Mouse (Mus musculus): ENCODE results near the gene Gm13279.
"Not testable (repeated sequence)": the region's sequence is repeated elsewhere in the genome, so short reads cannot be mapped to it uniquely, and the experiment has no call there.

Gm13279 gene

DNA sequence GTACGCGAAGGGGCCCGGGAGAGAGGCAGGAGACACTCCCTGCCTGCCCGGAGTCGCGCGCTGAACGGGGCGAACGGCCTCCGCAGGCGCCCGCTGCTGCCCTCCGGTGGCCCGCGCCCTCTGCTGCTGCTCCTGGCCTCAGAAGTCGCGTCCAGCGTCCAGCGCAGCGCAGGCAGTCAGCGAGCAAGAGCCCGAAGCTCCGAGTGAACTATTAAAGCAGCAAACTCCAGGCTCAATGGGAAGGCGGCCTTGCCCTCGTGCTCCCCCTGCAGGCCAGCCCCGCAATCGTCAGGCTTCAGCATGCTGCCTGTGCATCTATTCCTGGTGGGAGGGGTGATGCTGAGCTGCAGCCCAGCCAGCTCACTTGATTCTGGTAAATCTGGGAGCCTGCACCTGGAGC, at the start of gene Gm13279:
Gm13279 (plus strand) TSS at position 301 of the 400 bp plus-strand sequence.
- DNase-seq (ENCODE audit: low spot score) = not testable (repeated sequence)

DNA sequence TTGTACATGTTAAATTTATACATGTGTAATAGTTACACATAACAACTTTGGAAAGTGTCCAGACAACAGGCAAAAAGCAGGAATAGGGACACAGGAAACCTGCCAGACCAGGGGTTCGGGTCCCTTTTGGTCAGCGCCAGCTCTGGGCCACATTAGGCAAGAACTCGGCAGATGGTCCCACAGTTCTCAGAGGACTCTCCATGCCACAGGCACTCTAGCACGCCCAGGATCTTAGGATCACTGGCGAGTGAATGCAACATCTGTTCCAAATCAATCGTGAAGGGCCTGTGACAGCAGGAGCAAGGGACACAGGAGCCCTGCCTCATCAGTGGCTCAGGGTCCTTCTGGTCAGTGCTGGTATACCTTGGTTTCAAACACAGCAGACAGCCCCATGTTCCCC, 47.3 kb upstream of the Gm13279 start:
- DNase-seq (ENCODE audit: low spot score) = no peak

DNA sequence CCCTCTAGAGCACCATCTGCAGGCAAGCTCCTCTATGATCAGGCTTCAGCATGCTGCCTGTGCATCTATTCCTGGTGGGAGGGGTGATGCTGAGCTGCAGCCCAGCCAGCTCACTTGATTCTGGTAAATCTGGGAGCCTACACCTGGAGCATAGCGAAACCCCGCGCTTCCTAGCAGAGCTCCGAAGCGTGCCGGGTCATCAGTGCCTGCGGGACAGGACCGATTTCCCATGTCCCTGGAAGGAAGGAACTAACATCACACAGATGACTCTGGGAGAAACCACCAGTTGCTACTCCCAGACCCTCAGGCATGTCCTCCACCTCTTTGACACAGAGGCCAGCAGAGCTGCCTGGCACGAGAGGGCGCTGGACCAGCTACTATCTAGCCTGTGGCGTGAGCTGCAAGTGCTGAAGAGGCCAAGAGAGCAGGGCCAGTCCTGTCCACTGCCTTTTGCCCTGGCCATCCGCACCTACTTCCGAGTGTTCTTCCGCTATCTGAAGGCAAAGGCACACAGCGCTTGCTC, 42.3 kb upstream of the Gm13279 start, which contains the start of gene Gm13271:
Gm13271 (plus strand) TSS at position 51 of the 523 bp plus-strand sequence.
- peak; percentile 27 for DNase-seq (ENCODE audit: low spot score)

DNA sequence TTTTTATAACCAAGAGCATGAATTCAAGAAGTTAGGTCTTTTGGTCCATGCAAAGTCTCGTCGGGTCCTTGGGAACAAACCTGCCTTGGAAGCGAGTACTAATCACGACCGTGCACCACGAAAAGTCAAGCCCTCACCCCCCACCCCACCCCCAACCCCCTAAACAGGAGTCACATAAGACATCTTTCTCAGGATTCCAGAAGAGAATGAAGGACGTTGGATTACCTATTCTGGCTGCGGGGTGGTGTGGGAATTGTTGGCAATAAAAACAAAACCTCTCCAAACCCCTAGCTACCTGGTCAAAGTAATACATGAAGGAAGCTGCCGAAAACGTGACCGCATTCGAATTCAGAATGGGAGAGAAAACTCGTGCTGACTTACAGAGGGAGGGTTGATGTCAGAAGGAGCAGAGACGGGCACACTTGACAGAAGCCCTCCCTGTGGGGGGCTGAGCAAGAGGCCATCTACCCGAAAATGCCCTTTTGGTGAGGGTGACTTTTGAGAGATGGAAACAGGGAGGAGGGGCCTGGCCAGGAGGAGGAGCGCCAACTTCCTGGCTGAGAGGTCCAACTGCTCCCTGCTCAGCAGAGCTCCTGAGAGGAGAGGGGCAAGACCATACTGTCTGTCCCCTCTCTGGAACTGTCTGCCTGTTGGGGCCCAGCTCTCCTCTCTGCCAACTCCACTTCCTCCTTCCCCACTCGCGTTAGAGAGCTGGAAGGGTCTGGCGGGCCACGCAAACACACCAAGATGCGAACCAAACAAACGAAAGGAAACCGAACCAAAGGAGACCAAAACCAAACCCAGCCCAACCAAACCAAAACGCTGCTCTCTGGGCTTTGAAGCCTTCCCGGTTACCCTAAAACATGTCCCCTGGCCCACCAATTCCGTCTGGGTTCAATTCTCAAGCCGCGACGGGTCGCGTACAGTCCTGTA, 40.4 kb upstream of the Gm13279 start:
- not testable (repeated sequence) for DNase-seq (ENCODE audit: low spot score)

DNA sequence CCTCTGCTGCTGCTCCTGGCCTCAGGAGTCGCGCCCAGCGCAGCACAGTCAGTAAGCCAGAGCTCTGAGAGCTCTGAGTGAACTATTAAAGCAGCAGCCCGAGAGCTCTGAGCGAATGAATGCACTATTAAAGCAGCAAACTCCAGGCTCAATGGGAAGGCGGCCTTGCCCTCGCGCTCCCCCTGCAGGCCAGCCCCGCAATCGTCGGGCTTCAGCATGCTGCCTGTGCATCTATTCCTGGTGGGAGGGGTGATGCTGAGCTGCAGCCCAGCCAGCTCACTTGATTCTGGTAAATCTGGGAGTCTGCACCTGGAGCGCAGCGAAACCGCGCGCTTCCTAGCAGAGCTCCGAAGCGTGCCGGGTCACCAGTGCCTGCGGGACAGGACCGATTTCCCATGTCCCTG, 39.6 kb upstream of the Gm13279 start:
- peak; percentile 93 for DNase-seq (ENCODE audit: low spot score)

DNA sequence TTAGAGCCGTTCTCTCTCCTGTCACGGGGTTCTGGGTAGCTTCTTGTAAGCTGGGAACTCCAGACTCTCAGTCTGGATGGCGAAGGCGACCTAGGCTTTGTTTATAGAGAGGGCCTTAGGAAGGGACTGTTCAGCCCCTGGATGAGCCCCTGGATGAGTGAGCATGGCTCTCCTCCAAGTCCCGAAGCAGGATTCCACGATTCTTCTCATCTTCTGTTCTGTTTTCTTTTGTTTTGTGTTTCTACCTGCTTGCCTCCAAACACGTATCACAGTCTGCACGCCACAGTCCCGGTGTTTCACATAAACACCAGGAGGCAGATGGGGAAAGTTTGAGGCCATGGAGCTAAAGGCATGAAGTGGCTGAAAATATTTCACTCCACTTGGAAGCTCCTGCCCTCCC, 38.4 kb upstream of the Gm13279 start:
- DNase-seq (ENCODE audit: low spot score) = not testable (repeated sequence)

DNA sequence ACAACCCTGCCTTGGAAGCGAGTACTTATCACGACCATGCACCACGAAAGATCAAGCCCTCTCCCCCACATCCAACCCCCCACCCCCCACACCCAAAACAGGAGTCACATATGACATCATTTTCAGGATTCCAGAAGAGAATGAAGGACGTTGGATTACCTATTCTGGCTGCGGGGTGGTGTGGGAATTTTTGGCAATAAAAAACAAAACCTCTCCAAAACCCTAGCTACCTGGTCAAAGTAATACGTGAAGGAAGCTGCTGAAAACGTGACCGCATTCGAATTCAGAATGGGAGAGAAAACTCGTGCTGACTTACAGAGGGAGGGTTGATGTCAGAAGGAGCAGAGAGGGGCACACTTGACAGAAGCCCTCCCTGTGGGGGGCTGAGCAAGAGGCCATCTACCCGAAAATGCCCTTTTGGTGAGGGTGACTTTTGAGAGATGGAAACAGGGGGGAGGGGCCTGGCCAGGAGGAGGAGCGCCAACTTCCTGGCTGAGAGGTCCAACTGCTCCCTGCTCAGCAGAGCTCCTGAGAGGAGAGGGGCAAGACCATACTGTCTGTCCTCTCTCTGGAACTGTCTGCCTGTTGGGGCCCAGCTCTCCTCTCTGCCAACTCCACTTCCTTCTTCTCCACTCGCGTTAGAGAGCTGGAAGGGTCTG, 37.5 kb upstream of the Gm13279 start, which contains the start of gene Gm13283:
Gm13283 (plus strand) TSS at position 510 of the 659 bp plus-strand sequence.
- DNase-seq (ENCODE audit: low spot score) = not testable (repeated sequence)

DNA sequence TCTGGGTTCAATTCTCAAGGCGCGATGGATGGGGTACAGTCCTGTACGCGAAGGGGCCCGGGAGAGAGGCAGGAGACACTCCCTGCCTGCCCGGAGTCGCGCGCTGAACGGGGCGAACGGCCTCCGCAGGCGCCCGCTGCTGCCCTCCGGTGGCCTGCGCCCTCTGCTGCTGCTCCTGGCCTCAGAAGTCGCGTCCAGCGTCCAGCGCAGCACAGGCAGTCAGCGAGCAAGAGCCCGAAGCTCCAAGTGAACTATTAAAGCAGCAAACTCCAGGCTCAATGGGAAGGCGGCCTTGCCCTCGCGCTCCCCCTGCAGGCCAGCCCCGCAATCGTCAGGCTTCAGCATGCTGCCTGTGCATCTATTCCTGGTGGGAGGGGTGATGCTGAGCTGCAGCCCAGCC, 36.8 kb upstream of the Gm13279 start:
- DNase-seq (ENCODE audit: low spot score) = peak; percentile 13

DNA sequence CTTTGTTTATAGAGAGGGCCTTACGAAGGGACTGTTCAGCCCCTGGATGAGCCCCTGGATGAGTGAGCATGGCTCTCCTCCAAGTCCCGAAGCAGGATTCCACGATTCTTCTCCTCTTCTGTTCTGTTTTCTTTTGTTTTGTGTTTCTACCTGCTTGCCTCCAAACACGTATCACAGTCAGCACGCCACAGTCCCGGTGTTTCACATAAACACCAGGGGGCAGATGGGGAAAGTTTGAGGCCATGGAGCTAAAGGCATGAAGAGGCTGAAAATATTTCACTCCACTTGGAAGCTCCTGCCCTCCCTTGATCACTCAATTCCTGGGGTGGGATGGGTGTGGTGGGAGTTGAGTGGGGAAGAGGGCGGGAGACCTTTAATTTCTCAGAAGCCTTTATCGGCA, 35.4 kb upstream of the Gm13279 start:
- peak; percentile 55 for DNase-seq (ENCODE audit: low spot score)

DNA sequence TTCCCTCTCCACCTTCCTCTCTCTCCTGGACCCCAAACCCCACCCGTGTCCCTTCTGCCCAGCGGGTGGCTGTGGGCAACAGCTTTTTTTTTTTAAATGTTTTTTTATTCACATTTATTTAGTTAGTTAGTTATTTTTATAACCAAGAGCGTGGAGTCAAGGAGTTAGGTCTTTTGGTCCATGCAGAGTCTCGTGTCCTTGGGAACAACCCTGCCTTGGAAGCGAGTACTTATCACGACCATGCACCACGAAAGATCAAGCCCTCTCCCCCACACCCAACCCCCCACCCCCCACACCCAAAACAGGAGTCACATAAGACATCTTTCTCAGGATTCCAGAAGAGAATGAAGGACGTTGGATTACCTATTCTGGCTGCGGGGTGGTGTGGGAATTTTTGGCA, 34.9 kb upstream of the Gm13279 start:
- DNase-seq (ENCODE audit: low spot score) = not testable (repeated sequence)

DNA sequence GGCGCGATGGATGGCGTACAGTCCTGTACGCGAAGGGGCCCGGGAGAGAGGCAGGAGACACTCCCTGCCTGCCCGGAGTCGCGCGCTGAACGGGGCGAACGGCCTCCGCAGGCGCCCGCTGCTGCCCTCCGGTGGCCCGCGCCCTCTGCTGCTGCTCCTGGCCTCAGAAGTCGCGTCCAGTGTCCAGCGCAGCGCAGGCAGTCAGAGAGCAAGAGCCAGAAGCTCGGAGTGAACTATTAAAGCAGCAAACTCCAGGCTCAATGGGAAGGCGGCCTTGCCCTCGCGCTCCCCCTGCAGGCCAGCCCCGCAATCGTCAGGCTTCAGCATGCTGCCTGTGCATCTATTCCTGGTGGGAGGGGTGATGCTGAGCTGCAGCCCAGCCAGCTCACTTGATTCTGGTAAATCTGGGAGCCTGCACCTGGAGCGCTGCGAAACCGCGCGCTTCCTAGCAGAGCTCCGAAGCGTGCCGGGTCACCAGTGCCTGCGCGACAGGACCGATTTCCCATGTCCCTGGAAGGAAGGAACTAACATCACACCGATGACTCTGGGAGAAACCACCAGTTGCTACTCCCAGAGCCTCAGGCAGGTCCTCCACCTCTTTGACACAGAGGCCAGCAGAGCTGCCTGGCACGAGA, 33.7 kb upstream of the Gm13279 start:
- DNase-seq (ENCODE audit: low spot score) = not testable (repeated sequence)

DNA sequence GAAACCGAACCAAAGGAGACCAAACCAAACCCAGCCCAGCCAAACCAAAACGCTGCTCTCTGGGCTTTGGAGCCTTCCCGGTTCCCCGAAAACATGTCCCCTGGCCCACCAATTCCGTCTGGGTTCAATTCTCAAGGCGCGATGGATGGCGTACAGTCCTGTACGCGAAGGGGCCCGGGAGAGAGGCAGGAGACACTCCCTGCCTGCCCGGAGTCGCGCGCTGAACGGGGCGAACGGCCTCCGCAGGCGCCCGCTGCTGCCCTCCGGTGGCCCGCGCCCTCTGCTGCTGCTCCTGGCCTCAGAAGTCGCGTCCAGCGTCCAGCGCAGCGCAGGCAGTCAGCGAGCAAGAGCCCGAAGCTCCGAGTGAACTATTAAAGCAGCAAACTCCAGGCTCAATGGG, 23.7 kb upstream of the Gm13279 start, which contains the start of gene Gm13290:
Gm13290 (plus strand) TSS at position 301 of the 400 bp plus-strand sequence.
- DNase-seq (ENCODE audit: low spot score) = not testable (repeated sequence)

DNA sequence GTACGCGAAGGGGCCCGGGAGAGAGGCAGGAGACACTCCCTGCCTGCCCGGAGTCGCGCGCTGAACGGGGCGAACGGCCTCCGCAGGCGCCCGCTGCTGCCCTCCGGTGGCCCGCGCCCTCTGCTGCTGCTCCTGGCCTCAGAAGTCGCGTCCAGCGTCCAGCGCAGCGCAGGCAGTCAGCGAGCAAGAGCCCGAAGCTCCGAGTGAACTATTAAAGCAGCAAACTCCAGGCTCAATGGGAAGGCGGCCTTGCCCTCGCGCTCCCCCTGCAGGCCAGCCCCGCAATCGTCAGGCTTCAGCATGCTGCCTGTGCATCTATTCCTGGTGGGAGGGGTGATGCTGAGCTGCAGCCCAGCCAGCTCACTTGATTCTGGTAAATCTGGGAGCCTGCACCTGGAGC, 20.6 kb upstream of the Gm13279 start, which contains the start of gene Gm13289:
Gm13289 (plus strand) TSS at position 301 of the 400 bp plus-strand sequence.
- DNase-seq (ENCODE audit: low spot score) = not testable (repeated sequence)

DNA sequence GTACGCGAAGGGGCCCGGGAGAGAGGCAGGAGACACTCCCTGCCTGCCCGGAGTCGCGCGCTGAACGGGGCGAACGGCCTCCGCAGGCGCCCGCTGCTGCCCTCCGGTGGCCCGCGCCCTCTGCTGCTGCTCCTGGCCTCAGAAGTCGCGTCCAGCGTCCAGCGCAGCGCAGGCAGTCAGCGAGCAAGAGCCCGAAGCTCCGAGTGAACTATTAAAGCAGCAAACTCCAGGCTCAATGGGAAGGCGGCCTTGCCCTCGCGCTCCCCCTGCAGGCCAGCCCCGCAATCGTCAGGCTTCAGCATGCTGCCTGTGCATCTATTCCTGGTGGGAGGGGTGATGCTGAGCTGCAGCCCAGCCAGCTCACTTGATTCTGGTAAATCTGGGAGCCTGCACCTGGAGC, 17.6 kb upstream of the Gm13279 start, which contains the start of gene Gm13272:
Gm13272 (plus strand) TSS at position 301 of the 400 bp plus-strand sequence.
- not testable (repeated sequence) for DNase-seq (ENCODE audit: low spot score)

DNA sequence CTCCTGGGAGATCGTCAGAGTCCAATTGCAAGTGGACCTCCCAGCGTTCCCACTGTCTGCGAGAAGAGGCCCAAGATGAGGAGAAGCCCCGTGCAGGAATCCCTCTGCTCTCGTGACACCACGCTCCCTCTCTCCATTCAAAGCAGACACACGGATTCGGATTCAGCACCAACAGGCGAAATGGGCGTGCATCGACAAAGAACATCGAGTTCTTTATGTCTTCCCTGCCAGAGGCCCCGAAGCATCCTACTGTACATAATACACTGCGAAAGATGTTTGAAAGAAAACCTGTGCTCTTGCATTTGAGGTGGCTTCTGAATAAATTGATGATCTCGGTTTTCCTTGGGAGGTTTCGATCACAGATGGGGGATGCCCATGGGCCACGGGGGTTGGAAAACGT, 16.9 kb upstream of the Gm13279 start:
- not testable (repeated sequence) for DNase-seq (ENCODE audit: low spot score)

DNA sequence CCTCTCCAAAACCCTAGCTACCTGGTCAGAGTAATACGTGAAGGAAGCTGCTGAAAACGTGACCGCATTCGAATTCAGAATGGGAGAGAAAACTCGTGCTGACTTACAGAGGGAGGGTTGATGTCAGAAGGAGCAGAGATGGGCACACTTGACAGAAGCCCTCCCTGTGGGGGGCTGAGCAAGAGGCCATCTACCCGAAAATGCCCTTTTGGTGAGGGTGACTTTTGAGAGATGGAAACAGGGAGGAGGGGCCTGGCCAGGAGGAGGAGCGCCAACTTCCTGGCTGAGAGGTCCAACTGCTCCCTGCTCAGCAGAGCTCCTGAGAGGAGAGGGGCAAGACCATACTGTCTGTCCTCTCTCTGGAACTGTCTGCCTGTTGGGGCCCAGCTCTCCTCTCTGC, 15.4 kb upstream of the Gm13279 start, which contains the start of gene Ifnz:
Ifnz (plus strand) TSS at position 301 of the 400 bp plus-strand sequence.
- DNase-seq (ENCODE audit: low spot score) = not testable (repeated sequence)

DNA sequence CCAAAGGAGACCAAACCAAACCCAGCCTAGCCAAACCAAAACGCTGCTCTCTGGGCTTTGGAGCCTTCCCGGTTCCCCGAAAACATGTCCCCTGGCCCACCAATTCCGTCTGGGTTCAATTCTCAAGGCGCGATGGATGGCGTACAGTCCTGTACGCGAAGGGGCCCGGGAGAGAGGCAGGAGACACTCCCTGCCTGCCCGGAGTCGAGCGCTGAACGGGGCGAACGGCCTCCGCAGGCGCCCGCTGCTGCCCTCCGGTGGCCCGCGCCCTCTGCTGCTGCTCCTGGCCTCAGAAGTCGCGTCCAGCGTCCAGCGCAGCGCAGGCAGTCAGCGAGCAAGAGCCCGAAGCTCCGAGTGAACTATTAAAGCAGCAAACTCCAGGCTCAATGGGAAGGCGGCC, 14.9 kb upstream of the Gm13279 start:
- not testable (repeated sequence) for DNase-seq (ENCODE audit: low spot score)

DNA sequence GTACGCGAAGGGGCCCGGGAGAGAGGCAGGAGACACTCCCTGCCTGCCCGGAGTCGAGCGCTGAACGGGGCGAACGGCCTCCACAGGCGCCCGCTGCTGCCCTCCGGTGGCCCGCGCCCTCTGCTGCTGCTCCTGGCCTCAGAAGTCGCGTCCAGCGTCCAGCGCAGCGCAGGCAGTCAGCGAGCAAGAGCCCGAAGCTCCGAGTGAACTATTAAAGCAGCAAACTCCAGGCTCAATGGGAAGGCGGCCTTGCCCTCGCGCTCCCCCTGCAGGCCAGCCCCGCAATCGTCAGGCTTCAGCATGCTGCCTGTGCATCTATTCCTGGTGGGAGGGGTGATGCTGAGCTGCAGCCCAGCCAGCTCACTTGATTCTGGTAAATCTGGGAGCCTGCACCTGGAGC, 11.8 kb upstream of the Gm13279 start, which contains the start of gene Gm13276:
Gm13276 (plus strand) TSS at position 301 of the 400 bp plus-strand sequence.
- DNase-seq (ENCODE audit: low spot score) = not testable (repeated sequence)

DNA sequence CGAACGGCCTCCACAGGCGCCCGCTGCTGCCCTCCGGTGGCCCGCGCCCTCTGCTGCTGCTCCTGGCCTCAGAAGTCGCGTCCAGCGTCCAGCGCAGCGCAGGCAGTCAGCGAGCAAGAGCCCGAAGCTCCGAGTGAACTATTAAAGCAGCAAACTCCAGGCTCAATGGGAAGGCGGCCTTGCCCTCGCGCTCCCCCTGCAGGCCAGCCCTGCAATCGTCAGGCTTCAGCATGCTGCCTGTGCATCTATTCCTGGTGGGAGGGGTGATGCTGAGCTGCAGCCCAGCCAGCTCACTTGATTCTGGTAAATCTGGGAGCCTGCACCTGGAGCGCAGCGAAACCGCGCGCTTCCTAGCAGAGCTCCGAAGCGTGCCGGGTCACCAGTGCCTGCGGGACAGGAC, 8.8 kb upstream of the Gm13279 start, which contains the start of gene Gm13277:
Gm13277 (plus strand) TSS at position 231 of the 400 bp plus-strand sequence.
- DNase-seq (ENCODE audit: low spot score) = peak; percentile 58

DNA sequence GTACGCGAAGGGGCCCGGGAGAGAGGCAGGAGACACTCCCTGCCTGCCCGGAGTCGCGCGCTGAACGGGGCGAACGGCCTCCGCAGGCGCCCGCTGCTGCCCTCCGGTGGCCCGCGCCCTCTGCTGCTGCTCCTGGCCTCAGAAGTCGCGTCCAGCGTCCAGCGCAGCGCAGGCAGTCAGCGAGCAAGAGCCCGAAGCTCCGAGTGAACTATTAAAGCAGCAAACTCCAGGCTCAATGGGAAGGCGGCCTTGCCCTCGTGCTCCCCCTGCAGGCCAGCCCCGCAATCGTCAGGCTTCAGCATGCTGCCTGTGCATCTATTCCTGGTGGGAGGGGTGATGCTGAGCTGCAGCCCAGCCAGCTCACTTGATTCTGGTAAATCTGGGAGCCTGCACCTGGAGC, 5.9 kb upstream of the Gm13279 start, which contains the start of gene Gm13278:
Gm13278 (plus strand) TSS at position 301 of the 400 bp plus-strand sequence.
- DNase-seq (ENCODE audit: low spot score) = not testable (repeated sequence)

Measured in layer of hippocampus, adult 9-10 months (tissue).